Mouse (Mus musculus) cerebellum, adult (tissue): ENCODE results near the gene Trim61.

Experiments
- ATAC-seq: cut with Nextera tagmentation; 2 replicates; pipeline ENCODE4 v1.9.2; 2017; ENCODE audit warnings: mild to moderate bottlenecking, moderate library complexity, mixed read lengths; ENCODE audit not compliant: insufficient number of reproducible peaks, low FRiP score, low TSS enrichment

Gene Trim61

DNA sequence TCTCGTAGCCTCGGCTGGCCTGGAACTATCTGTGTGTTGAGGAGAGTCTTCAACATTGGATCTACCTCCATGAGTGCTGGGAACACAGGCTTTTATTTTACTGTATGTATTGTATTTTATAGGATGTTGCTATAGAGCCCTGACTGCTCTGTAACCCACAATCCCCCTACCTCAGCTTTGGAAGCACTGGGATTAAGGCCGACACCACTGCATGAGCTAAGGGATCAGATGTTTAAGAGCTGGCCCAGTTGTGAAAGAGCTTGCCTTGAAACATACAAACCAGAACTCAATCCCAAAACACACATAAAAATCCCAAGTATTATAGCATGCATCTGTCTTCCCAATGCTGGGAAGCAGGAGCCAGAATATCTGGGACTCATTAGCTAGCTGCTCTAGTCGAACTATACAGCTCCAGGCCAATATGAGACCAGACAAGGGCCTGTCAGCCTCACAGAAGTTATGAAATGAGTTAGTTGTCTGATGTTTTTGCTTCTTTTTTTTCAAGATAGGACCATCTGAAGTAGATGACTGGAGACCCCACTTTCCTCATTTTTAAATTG is 19.4 kb downstream of the Trim61 start:
- no peak for ATAC-seq

DNA sequence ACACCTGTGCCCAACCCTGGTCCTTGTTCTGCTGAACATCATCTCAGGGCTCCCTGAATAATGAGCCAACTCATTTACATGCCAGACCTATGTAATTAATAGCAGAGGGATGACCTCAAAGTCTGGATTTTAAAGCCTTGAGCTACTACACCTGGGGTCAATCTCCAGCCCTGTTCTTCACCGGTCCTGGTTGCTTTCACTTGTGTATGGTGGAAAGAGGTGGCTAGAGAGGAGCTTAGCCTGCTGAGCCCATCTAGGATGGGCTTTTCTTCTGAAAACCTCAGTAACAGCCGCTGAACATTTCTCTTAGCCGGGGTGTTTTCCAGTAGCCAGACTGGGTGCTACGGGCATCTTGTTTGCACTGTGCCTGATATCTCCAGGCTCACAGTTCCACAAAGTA is 30.6 kb downstream of the Trim61 start, which contains the start of gene Trim75:
TSS of gene Trim75 (minus strand) at position 101 of the 400 bp plus-strand sequence.
- no peak for ATAC-seq

DNA sequence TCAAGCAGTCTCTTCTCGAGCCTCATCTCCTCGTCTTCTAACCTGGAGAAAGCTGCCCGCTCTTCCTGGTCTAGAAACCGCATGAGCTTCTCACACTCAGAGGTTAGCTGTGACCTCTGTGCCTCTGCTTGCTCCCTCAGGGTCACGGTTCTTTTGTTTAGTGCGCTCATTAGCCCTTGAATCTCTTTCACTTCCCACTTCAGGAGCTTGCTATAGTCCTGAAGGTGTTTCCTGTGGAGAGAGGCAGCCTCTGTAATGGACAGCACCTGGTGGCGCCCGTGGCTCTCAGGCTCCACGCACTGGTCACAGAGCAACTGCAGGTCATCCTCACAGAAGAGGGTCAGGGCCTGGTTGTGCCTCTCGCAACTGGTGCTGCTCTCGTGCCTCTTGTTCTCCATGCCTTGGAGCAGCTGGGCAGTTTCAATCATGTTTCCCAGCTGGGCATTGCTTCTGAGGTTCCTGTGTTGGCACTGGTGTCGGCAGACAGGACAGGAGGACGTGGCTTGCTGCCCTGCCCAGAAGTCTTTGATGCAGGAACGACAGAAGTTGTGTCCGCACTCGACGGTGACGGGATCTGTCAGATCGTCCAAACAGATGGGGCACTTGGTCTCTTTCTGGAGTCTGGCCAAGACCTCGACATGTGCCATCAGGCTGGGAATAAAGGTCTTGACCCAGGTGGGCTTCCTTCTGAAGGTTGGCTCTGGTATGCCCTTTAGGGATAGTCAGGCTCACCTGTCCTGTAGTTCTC is 35.0 kb downstream of the Trim61 start:
- ATAC-seq = 0 out of 2 replicates have a peak, but pooled peaks have one; percentile 22
